21 mouse cellular contexts compared by ENCODE assay signal in genomic region chr15:31540513-31540802, GRCm38 (mm10). TPM values are rescaled to one million over a fixed set of nuclear protein-coding genes. Genes with fewer than 3 reads are reported as not detected.
DNase-seq lines count a peak whose midpoint lies in the region; ATAC-seq and TF ChIP-seq lines count a peak whose summit lies in the region.
"Had no signal": no experiment of that assay in that cellular context is flagged by ENCODE, and none has a peak within 500 bp of the region (broad histone marks: within the 10 kb centered on the region; RNA-seq: fewer than 3 reads in every experiment).

No protein-coding gene starts in this region.

- peaks cover 40 to 54% of the 10 kb centered on the region in 2 experiments for H3K4me1 ChIP-seq in MEL (ENCODE audit: control insufficient read depth in 1 of 2, insufficient read depth in 2 of 2, low read length in 2 of 2)
- H3K4me1 ChIP-seq in cortical plate, adult 2 months (ENCODE audit: control insufficient read depth, insufficient read depth, low read length), result peaks cover 11% of the 10 kb centered on the region
- peaks cover 60% of the 10 kb centered on the region for H3K4me1 ChIP-seq in liver, embryonic 16.5 days (ENCODE audit: control insufficient read depth, low read depth, low read length)
- H3K4me1 ChIP-seq in hindbrain, embryonic 13.5 days (replicated peaks), result peaks cover 37% of the 10 kb centered on the region

- 0 out of 2 replicates have a peak overlapping the region, but pooled peaks have one; percentile 19 for H3K27ac ChIP-seq in left cerebral cortex, adult 2 months
- peak overlapping the region; percentile 74 for H3K27ac ChIP-seq in MEL (ENCODE audit: control insufficient read depth, low read depth, low read length)
- H3K27ac ChIP-seq in cortical plate, adult 2 months (ENCODE audit: insufficient read depth, low read length), result peak overlapping the region; percentile 21; the same call in 1 of the 2 replicates
- H3K27ac ChIP-seq in liver, embryonic 16.5 days (ENCODE audit: low read length), result peak overlapping the region; percentile 80
- H3K27ac ChIP-seq in hindbrain, embryonic 13.5 days, result no peak overlapping the region
- H3K27ac ChIP-seq: hindbrain, postnatal 0 days; neural tube, embryonic 15.5 days had no signal

- DNase-seq in left cerebral cortex, adult 2 months (ENCODE audit: extremely low spot score in 1 of 2, low spot score in 2 of 2), result no peak
- DNase-seq in left cerebral cortex, postnatal 14 days (ENCODE audit: low spot score in 2 of 2), result no peak
- DNase-seq in MEL (ENCODE audit: low read depth, low spot score), result peak; percentile 75
- no peak for DNase-seq in urinary bladder, postnatal 10 days (ENCODE audit: low spot score)
- DNase-seq: adrenal gland, postnatal 36 days; cerebellum, adult 9-11 months; heart, postnatal 4 days; kidney, adult 18-20 months; layer of hippocampus, postnatal 36 days; left cerebral cortex, postnatal 4 days; lung, adult 2 months; retina, postnatal 1 day; right cerebral cortex, postnatal 4 days had no signal

- peak; percentile 20 for ATAC-seq in liver, embryonic 16.5 days (ENCODE audit: low read depth)
- ATAC-seq in hindbrain, embryonic 13.5 days (ENCODE audit: low FRiP score), result no peak
- ATAC-seq: forebrain, embryonic 16.5 days; hindbrain, postnatal 0 days had no signal

- no peaks in the 10 kb centered on the region for H3K79me2 ChIP-seq in MEL (ENCODE audit: control insufficient read depth, insufficient read depth, low read length, poor library complexity)

- intact Hi-C loops in left cerebral cortex, adult 2 months (cut with DNase I), result no loop called here
- intact Hi-C loops in left cerebral cortex, postnatal 14 days (cut with DNase I), result no loop called here

- no peak overlapping the region for H3K4me3 ChIP-seq in left cerebral cortex, adult 2 months
- peak overlapping the region; percentile 43 to 88 for H3K4me3 ChIP-seq in MEL (ENCODE audit: control insufficient read depth in 1 of 2, insufficient read depth in 1 of 2, low read depth in 2 of 2, low read length in 2 of 2)
- H3K4me3 ChIP-seq in cortical plate, adult 2 months (ENCODE audit: insufficient read depth, low read length), result no peak overlapping the region
- H3K4me3 ChIP-seq in liver, embryonic 16.5 days (ENCODE audit: low read depth, low read length), result peak overlapping the region; percentile 48
- H3K4me3 ChIP-seq in hindbrain, embryonic 13.5 days, result no peak overlapping the region
- H3K4me3 ChIP-seq: heart, embryonic 12.5 days; neural tube, embryonic 15.5 days had no signal

- TF ChIP-seq RAD21 in MEL (IDR thresholded peaks at IDR 0.05; ENCODE audit: low read depth, low read length), result no peak

- peaks cover 0 to 50% of the 10 kb centered on the region in 2 experiments; a peak in 2 of 4 replicates for H3K36me3 ChIP-seq in MEL (ENCODE audit: control insufficient read depth in 1 of 2, insufficient read depth in 2 of 2, low read length in 2 of 2)
- no peaks in the 10 kb centered on the region for H3K36me3 ChIP-seq in liver, embryonic 16.5 days (ENCODE audit: control insufficient read depth, insufficient read depth)
- no peaks in the 10 kb centered on the region for H3K36me3 ChIP-seq in hindbrain, embryonic 13.5 days
- H3K36me3 ChIP-seq: heart, embryonic 12.5 days; neural tube, embryonic 15.5 days had no signal

- no peak for TF ChIP-seq CTCF in left cerebral cortex, adult 2 months (IDR thresholded peaks at IDR 0.05)
- no peak for TF ChIP-seq CTCF in MEL (IDR thresholded peaks at IDR 0.05 in 2 of 3, conservative IDR thresholded peaks at IDR 0.05 in 1 of 3; ENCODE audit: control insufficient read depth in 1 of 3, insufficient read depth in 1 of 3, low read depth in 2 of 3, low read length in 3 of 3, poor library complexity in 1 of 3, severe bottlenecking in 1 of 3)
- TF ChIP-seq CTCF in cortical plate, adult 2 months (IDR thresholded peaks at IDR 0.05; ENCODE audit: extremely low read depth, insufficient read depth, low read length), result no peak

- peak overlapping the region; percentile 50 for H3K9ac ChIP-seq in MEL (ENCODE audit: control insufficient read depth, low read depth, low read length, poor library complexity, severe bottlenecking)
- H3K9ac ChIP-seq in liver, embryonic 16.5 days (ENCODE audit: low read depth, low read length), result peak overlapping the region; percentile 67
- H3K9ac ChIP-seq in hindbrain, embryonic 13.5 days, result no peak overlapping the region
- H3K9ac ChIP-seq: heart, embryonic 12.5 days; neural tube, embryonic 15.5 days had no signal

- no peaks in the 10 kb centered on the region for H3K27me3 ChIP-seq in MEL (ENCODE audit: control insufficient read depth in 1 of 2, insufficient read depth in 2 of 2, low read length in 2 of 2)
- no peaks in the 10 kb centered on the region for H3K27me3 ChIP-seq in liver, embryonic 16.5 days (ENCODE audit: control insufficient read depth, insufficient read depth, low read depth, low read length)
- H3K27me3 ChIP-seq in hindbrain, embryonic 13.5 days, result no peaks in the 10 kb centered on the region
- H3K27me3 ChIP-seq: heart, embryonic 12.5 days; neural tube, embryonic 15.5 days had no signal

- no peaks in the 10 kb centered on the region for H3K9me3 ChIP-seq in MEL (replicated peaks; ENCODE audit: insufficient read depth, low read length)
- H3K9me3 ChIP-seq in liver, embryonic 16.5 days (replicated peaks; ENCODE audit: control insufficient read depth, low read length), result no peaks in the 10 kb centered on the region
- H3K9me3 ChIP-seq in hindbrain, embryonic 13.5 days, result no peaks in the 10 kb centered on the region
- H3K9me3 ChIP-seq: heart, embryonic 12.5 days; neural tube, embryonic 15.5 days had no signal

- peak overlapping the region; percentile 61 for H3K4me2 ChIP-seq in liver, embryonic 16.5 days (ENCODE audit: low read depth, low read length)
- H3K4me2 ChIP-seq in hindbrain, embryonic 13.5 days, result no peak overlapping the region
- H3K4me2 ChIP-seq: heart, embryonic 12.5 days; midbrain, embryonic 11.5 days; neural tube, embryonic 15.5 days had no signal

- peak in 1 of 2 experiments; percentile 65; a peak in 2 of 4 replicates for TF ChIP-seq EP300 in MEL (IDR thresholded peaks at IDR 0.05; ENCODE audit: low read depth in 1 of 2, low read length in 2 of 2)

- WGBS in liver, embryonic 16.5 days (ENCODE audit: insufficient replicate concordance), result 11% methylated on average over 1 of the region's 1 CpGs
- WGBS in hindbrain, embryonic 13.5 days, result 91% methylated on average over 1 of the region's 1 CpGs

- TF ChIP-seq POLR2A in MEL (IDR thresholded peaks at IDR 0.05; ENCODE audit: control insufficient read depth in 1 of 2, insufficient read depth in 1 of 2, low read depth in 1 of 2, low read length in 2 of 2, poor library complexity in 1 of 2), result no peak
- no peak for TF ChIP-seq POLR2A in cortical plate, adult 2 months (IDR thresholded peaks at IDR 0.05; ENCODE audit: extremely low read depth, insufficient read depth, low read length)

TF ChIP-seq in MEL, 35 proteins besides CTCF, POLR2A, EP300 and RAD21 (continues in another document):
- peak; percentile 26; the same call in 1 of the 2 replicates for TF ChIP-seq ZKSCAN1 (IDR thresholded peaks at IDR 0.05; ENCODE audit: low read depth, low read length)
- TF ChIP-seq ZNF384 (IDR thresholded peaks at IDR 0.05; ENCODE audit: low read depth, low read length), result no peak; the same call in 1 of the 2 replicates
- TF ChIP-seq ETS1 (IDR thresholded peaks at IDR 0.05; ENCODE audit: low read depth, low read length), result peak; percentile 65
- TF ChIP-seq ZMIZ1 (IDR thresholded peaks at IDR 0.05; ENCODE audit: low read depth, low read length), result no peak
- TF ChIP-seq UBTF (IDR thresholded peaks at IDR 0.05; ENCODE audit: borderline replicate concordance, insufficient read depth, low read depth, low read length), result no peak
- peak; percentile 75 for TF ChIP-seq USF1 (IDR thresholded peaks at IDR 0.05; ENCODE audit: low read depth, low read length)
- no peak for TF ChIP-seq HCFC1 (IDR thresholded peaks at IDR 0.05; ENCODE audit: low read depth, low read length)
- no peak for TF ChIP-seq MYC (IDR thresholded peaks at IDR 0.05; ENCODE audit: low read depth, low read length)
- TF ChIP-seq ZC3H11A (IDR thresholded peaks at IDR 0.05; ENCODE audit: low read depth, low read length), result no peak
- no peak; the same call in 1 of the 2 replicates for TF ChIP-seq TAL1 (IDR thresholded peaks at IDR 0.05; ENCODE audit: low read length)
- TF ChIP-seq E2F4 (IDR thresholded peaks at IDR 0.05; ENCODE audit: borderline replicate concordance, low read depth, low read length), result no peak
- TF ChIP-seq KAT2A (conservative IDR thresholded peaks at IDR 0.05; ENCODE audit: low read depth, low read length), result no peak; the same call in 1 of the 2 replicates
- TF ChIP-seq CHD2 (IDR thresholded peaks at IDR 0.05; ENCODE audit: low read length), result no peak
- no peak for TF ChIP-seq BHLHE40 (IDR thresholded peaks at IDR 0.05; ENCODE audit: borderline replicate concordance, low read depth, low read length)
- TF ChIP-seq MAZ (IDR thresholded peaks at IDR 0.05; ENCODE audit: low read depth, low read length), result no peak
- no peak for TF ChIP-seq POLR2AphosphoS2 (IDR thresholded peaks at IDR 0.05; ENCODE audit: low read length)
- no peak for TF ChIP-seq MEF2A (IDR thresholded peaks at IDR 0.05; ENCODE audit: extremely low read depth, insufficient replicate concordance, low read depth, low read length, poor library complexity, severe bottlenecking)
- TF ChIP-seq MAX (IDR thresholded peaks at IDR 0.05; ENCODE audit: low read length), result peak; percentile 40; the same call in 1 of the 2 replicates

RNA-seq across cellular contexts. Expression of gene March6, which starts 9.6 kb away (rescaled TPM):
- total RNA-seq in left cerebral cortex, adult 2 months (2021), result 100 to 1,000 TPM; 191 to 204 TPM
- 100 to 1,000 TPM; 222 to 225 TPM for total RNA-seq in left cerebral cortex, postnatal 14 days (2021)
- total RNA-seq in MEL (2012; rRNA removed), result 37.9 and 42.8 TPM in 2 replicates
- 100 to 1,000 TPM in 1 of 2 experiments, 10 to 100 TPM in 1; 62.5 to 114 TPM for polyA plus RNA-seq in MEL (2012; ENCODE audit: insufficient read depth in 1 of 2, insufficient read length in 2 of 2, low read depth in 1 of 2, low replicate concordance in 2 of 2, missing spikeins in 1 of 2)
- polyA plus RNA-seq in cortical plate, adult 2 months (2012; rRNA removed), result 84.0 and 88.6 TPM in 2 replicates
- 15.8 TPM in 2 replicates for polyA plus RNA-seq in liver, embryonic 16.5 days (2015; fragmentation: Nextera tagmentation; extraction: Ambion mirVana)
- 68.2 and 69.6 TPM in 2 replicates for polyA plus RNA-seq in hindbrain, embryonic 13.5 days (2015; fragmentation: Nextera tagmentation; extraction: Ambion mirVana)

RNA-seq across cellular contexts. Expression of gene Cmbl, which starts 24.7 kb away (rescaled TPM):
- 10 to 100 TPM; 15.7 to 17.9 TPM for total RNA-seq in left cerebral cortex, adult 2 months (2021)
- 10 to 100 TPM; 14.2 to 16.2 TPM for total RNA-seq in left cerebral cortex, postnatal 14 days (2021)
- 0.31 TPM in 1 of 2 replicates, not detected in the other for total RNA-seq in MEL (2012; rRNA removed)
- polyA plus RNA-seq in MEL (2012; ENCODE audit: insufficient read depth in 1 of 2, insufficient read length in 2 of 2, low read depth in 1 of 2, low replicate concordance in 2 of 2, missing spikeins in 1 of 2), result under 1 TPM in 1 of 2 experiments, not detected in 1; 0.22 TPM
- 22.0 and 23.8 TPM in 2 replicates for polyA plus RNA-seq in cortical plate, adult 2 months (2012; rRNA removed)
- 12.7 and 16.4 TPM in 2 replicates for polyA plus RNA-seq in liver, embryonic 16.5 days (2015; fragmentation: Nextera tagmentation; extraction: Ambion mirVana)
- 5.9 and 6.1 TPM in 2 replicates for polyA plus RNA-seq in hindbrain, embryonic 13.5 days (2015; fragmentation: Nextera tagmentation; extraction: Ambion mirVana)

Comparison
In these comparisons a context has a peak if more than half of its experiments do, and no peak if none do; other contexts are left out.
1. H3K4me3 ChIP-seq: peak in MEL (2 of 2) and liver, embryonic 16.5 days (single experiment); none in left cerebral cortex, adult 2 months (single experiment), cortical plate, adult 2 months (single experiment) and hindbrain, embryonic 13.5 days (single experiment).